Mouse (Mus musculus) heart, adult 2 months (tissue): Measurements from ENCODE around the gene Nr1i3.

Source experiments
- CTCF ChIP-seq: fragments of 200-600 bp; IDR thresholded peaks from 2 replicates; pipeline ENCODE4 v1.8.1; 2022; ENCODE audit warnings: antibody characterized with exemption, mild to moderate bottlenecking, moderate library complexity
- EP300 ChIP-seq: fragments of 200-500 bp; IDR thresholded peaks from 2 replicates; pipeline ENCODE4 v1.6.1; 2011; ENCODE audit warnings: low read depth, low read length, control low read depth; ENCODE audit not compliant: insufficient read depth
- POLR2A ChIP-seq: fragments of 200-500 bp; IDR thresholded peaks from 2 replicates; pipeline ENCODE4 v1.6.1; 2011; ENCODE audit warnings: mild to moderate bottlenecking, low read depth, low read length, control low read depth; ENCODE audit not compliant: insufficient read depth

DNA sequence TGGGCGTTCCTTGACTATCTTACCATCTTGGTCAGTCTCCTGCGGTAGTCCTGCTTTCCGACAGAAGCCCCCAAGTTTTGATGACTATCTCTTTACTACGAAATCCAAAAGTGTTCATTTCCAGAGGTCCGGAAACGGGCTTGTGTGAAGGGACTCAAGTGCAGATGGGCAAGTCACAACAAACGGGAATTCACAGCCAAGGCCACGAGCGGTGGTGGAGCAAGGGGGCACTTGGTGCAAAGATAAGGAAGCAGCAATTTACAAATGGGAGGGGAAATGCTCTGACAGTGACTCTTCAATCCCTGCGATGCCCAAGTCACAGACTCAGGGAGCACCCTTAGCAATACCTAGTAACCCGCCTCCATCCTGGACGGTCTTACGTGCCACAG lies 33.7 kb downstream of the Nr1i3 start:
- TF ChIP-seq POLR2A (no peak), EP300 (no peak), CTCF (no peak)
